Mouse (Mus musculus): ENCODE measurements around the gene Map3k7cl.

The Map3k7cl gene

GRCm38 (mm10) chr16:87594145-87594544, 41.0 kb downstream of the Map3k7cl start:
- DNase-seq, result no peak

GRCm38 (mm10) chr16:87595149-87595548, 42.0 kb downstream of the Map3k7cl start:
- no peak for DNase-seq

GRCm38 (mm10) chr16:87602717-87603526, 49.8 kb downstream of the Map3k7cl start:
- DNase-seq, result no peak

- DNase-seq, result no peak
Measured at GRCm38 (mm10) chr16:87604002-87604401, 50.9 kb downstream of the Map3k7cl start.

- no peak for DNase-seq
Measured at GRCm38 (mm10) chr16:87604883-87605282, 51.8 kb downstream of the Map3k7cl start.

- no peak for DNase-seq
Measured at GRCm38 (mm10) chr16:87607383-87607782, 54.3 kb downstream of the Map3k7cl start.

GRCm38 (mm10) chr16:87607959-87608358, 54.8 kb downstream of the Map3k7cl start:
- DNase-seq, result no peak

- DNase-seq, result no peak
Measured at GRCm38 (mm10) chr16:87610142-87610541, 57.0 kb downstream of the Map3k7cl start.

GRCm38 (mm10) chr16:87610556-87611295, 57.6 kb downstream of the Map3k7cl start:
- no peak for DNase-seq

GRCm38 (mm10) chr16:87611420-87611819, 58.3 kb downstream of the Map3k7cl start:
- DNase-seq, result no peak

- DNase-seq, result no peak
Measured at GRCm38 (mm10) chr16:87612218-87612838, 59.2 kb downstream of the Map3k7cl start.

- DNase-seq, result no peak
Measured at GRCm38 (mm10) chr16:87617377-87617776, 64.2 kb downstream of the Map3k7cl start.

GRCm38 (mm10) chr16:87621246-87621645, 68.1 kb downstream of the Map3k7cl start:
- no peak for DNase-seq

- DNase-seq, result no peak
Measured at GRCm38 (mm10) chr16:87623881-87624280, 70.8 kb downstream of the Map3k7cl start.

- no peak for DNase-seq
Measured at GRCm38 (mm10) chr16:87624937-87625336, 71.8 kb downstream of the Map3k7cl start.

GRCm38 (mm10) chr16:87625341-87625740, 72.2 kb downstream of the Map3k7cl start:
- DNase-seq, result no peak

- no peak for DNase-seq
Measured at GRCm38 (mm10) chr16:87625816-87626215, 72.7 kb downstream of the Map3k7cl start.

GRCm38 (mm10) chr16:87626696-87627095, 73.6 kb downstream of the Map3k7cl start:
- DNase-seq, result no peak

- DNase-seq, result no peak
Measured at GRCm38 (mm10) chr16:87634709-87635108, 81.6 kb downstream of the Map3k7cl start.

GRCm38 (mm10) chr16:87635213-87635755, 82.2 kb downstream of the Map3k7cl start:
- DNase-seq, result no peak

GRCm38 (mm10) chr16:87635841-87636240, 82.7 kb downstream of the Map3k7cl start:
- DNase-seq, result no peak

GRCm38 (mm10) chr16:87638098-87638497, 85.0 kb downstream of the Map3k7cl start:
- DNase-seq, result no peak

GRCm38 (mm10) chr16:87642234-87642633, 89.1 kb downstream of the Map3k7cl start:
- DNase-seq, result no peak

Data from cerebellum, adult 8-10 months (tissue).